Mouse (Mus musculus): ENCODE measurements around the gene Gm17651. TPM values are rescaled to one million over a fixed set of nuclear protein-coding genes. Genes with fewer than 3 reads are reported as not detected.

Gene Gm17651
- polyA plus RNA-seq, 1 experiment, result not detected

- TF ChIP-seq POLR2A (IDR thresholded peaks at IDR 0.05; ENCODE audit: low read depth, low read length), result no peak
- no peak for TF ChIP-seq CTCF (conservative IDR thresholded peaks at IDR 0.05; ENCODE audit: insufficient read depth, insufficient read length, low read depth, low read length)
- Histone ChIP-seq H3K4me3 (ENCODE audit: insufficient read depth, low read depth, low read length) (no peak overlapping the region), H3K27me3 (replicated peaks; ENCODE audit: control insufficient read depth, insufficient read depth, low read length) (no peaks in the 10 kb centered on the region), H3K27ac (ENCODE audit: insufficient read depth, low read depth, low read length) (no peak overlapping the region), H3K36me3 (ENCODE audit: control insufficient read depth, insufficient read depth, low read length) (no peaks in the 10 kb centered on the region), H3K4me1 (ENCODE audit: control insufficient read depth, insufficient read depth, low read length) (no peaks in the 10 kb centered on the region; the same call in 1 of the 2 replicates)
- 95% methylated on average over 5 of the region's 5 CpGs for WGBS
- no peak for DNase-seq
Observed at GRCm38 (mm10) chr3:97653781-97654180, 20.7 kb downstream of the Gm17651 start.

- Histone ChIP-seq H3K36me3 (ENCODE audit: control insufficient read depth, insufficient read depth, low read length) (no peaks in the 10 kb centered on the region), H3K27ac (ENCODE audit: insufficient read depth, low read depth, low read length) (no peak overlapping the region), H3K27me3 (replicated peaks; ENCODE audit: control insufficient read depth, insufficient read depth, low read length) (no peaks in the 10 kb centered on the region), H3K4me1 (ENCODE audit: control insufficient read depth, insufficient read depth, low read length) (no peaks in the 10 kb centered on the region), H3K4me3 (ENCODE audit: insufficient read depth, low read depth, low read length) (no peak overlapping the region)
- no peak for TF ChIP-seq CTCF (conservative IDR thresholded peaks at IDR 0.05; ENCODE audit: insufficient read depth, insufficient read length, low read depth, low read length)
- TF ChIP-seq POLR2A (IDR thresholded peaks at IDR 0.05; ENCODE audit: low read depth, low read length), result no peak
- DNase-seq, result no peak
- 88% methylated on average over 10 of the region's 10 CpGs for WGBS
Observed at GRCm38 (mm10) chr3:97651604-97652003, 22.9 kb downstream of the Gm17651 start.

- Histone ChIP-seq H3K4me1 (ENCODE audit: control insufficient read depth, insufficient read depth, low read length) (no peaks in the 10 kb centered on the region), H3K27me3 (replicated peaks; ENCODE audit: control insufficient read depth, insufficient read depth, low read length) (no peaks in the 10 kb centered on the region), H3K27ac (ENCODE audit: insufficient read depth, low read depth, low read length) (no peak overlapping the region), H3K4me3 (ENCODE audit: insufficient read depth, low read depth, low read length) (no peak overlapping the region), H3K36me3 (ENCODE audit: control insufficient read depth, insufficient read depth, low read length) (no peaks in the 10 kb centered on the region)
- 63% methylated on average over 6 of the region's 6 CpGs for WGBS
- DNase-seq, result no peak
- TF ChIP-seq CTCF (conservative IDR thresholded peaks at IDR 0.05; ENCODE audit: insufficient read depth, insufficient read length, low read depth, low read length) (no peak), POLR2A (IDR thresholded peaks at IDR 0.05; ENCODE audit: low read depth, low read length) (no peak)
Observed at GRCm38 (mm10) chr3:97649469-97649868, 25.0 kb downstream of the Gm17651 start.

- TF ChIP-seq CTCF (conservative IDR thresholded peaks at IDR 0.05; ENCODE audit: insufficient read depth, insufficient read length, low read depth, low read length) (no peak), POLR2A (IDR thresholded peaks at IDR 0.05; ENCODE audit: low read depth, low read length) (no peak)
- no peak overlapping the region for H3K4me3 ChIP-seq (ENCODE audit: insufficient read depth, low read depth, low read length)
- no peak overlapping the region for H3K27ac ChIP-seq (ENCODE audit: insufficient read depth, low read depth, low read length)
- DNase-seq, result no peak
- H3K27me3 ChIP-seq (replicated peaks; ENCODE audit: control insufficient read depth, insufficient read depth, low read length), result no peaks in the 10 kb centered on the region
- 18% methylated on average over 3 of the region's 3 CpGs for WGBS
- no peaks in the 10 kb centered on the region for H3K4me1 ChIP-seq (ENCODE audit: control insufficient read depth, insufficient read depth, low read length)
- H3K36me3 ChIP-seq (ENCODE audit: control insufficient read depth, insufficient read depth, low read length), result no peaks in the 10 kb centered on the region
Observed at GRCm38 (mm10) chr3:97649022-97649421, 25.5 kb downstream of the Gm17651 start.

- no peaks in the 10 kb centered on the region for H3K36me3 ChIP-seq (ENCODE audit: control insufficient read depth, insufficient read depth, low read length)
- TF ChIP-seq CTCF (conservative IDR thresholded peaks at IDR 0.05; ENCODE audit: insufficient read depth, insufficient read length, low read depth, low read length), result no peak
- no peak for TF ChIP-seq POLR2A (IDR thresholded peaks at IDR 0.05; ENCODE audit: low read depth, low read length)
- no peak overlapping the region for H3K4me3 ChIP-seq (ENCODE audit: insufficient read depth, low read depth, low read length)
- H3K4me1 ChIP-seq (ENCODE audit: control insufficient read depth, insufficient read depth, low read length), result no peaks in the 10 kb centered on the region
- no peaks in the 10 kb centered on the region for H3K27me3 ChIP-seq (replicated peaks; ENCODE audit: control insufficient read depth, insufficient read depth, low read length)
- no peak for DNase-seq
- H3K27ac ChIP-seq (ENCODE audit: insufficient read depth, low read depth, low read length), result no peak overlapping the region
- WGBS, result 34% methylated on average over 1 of the region's 1 CpGs
Observed at GRCm38 (mm10) chr3:97648518-97648917, 26.0 kb downstream of the Gm17651 start.

- no peak overlapping the region for H3K27ac ChIP-seq (ENCODE audit: insufficient read depth, low read depth, low read length)
- DNase-seq, result no peak
- H3K36me3 ChIP-seq (ENCODE audit: control insufficient read depth, insufficient read depth, low read length), result peaks cover 1% of the 10 kb centered on the region; the same call in 1 of the 2 replicates
- H3K4me3 ChIP-seq (ENCODE audit: insufficient read depth, low read depth, low read length), result no peak overlapping the region
- no peaks in the 10 kb centered on the region for H3K27me3 ChIP-seq (replicated peaks; ENCODE audit: control insufficient read depth, insufficient read depth, low read length)
- WGBS, result 82% methylated on average over 9 of the region's 9 CpGs
- peaks cover 6% of the 10 kb centered on the region for H3K4me1 ChIP-seq (ENCODE audit: control insufficient read depth, insufficient read depth, low read length)
- no peak for TF ChIP-seq CTCF (conservative IDR thresholded peaks at IDR 0.05; ENCODE audit: insufficient read depth, insufficient read length, low read depth, low read length)
- TF ChIP-seq POLR2A (IDR thresholded peaks at IDR 0.05; ENCODE audit: low read depth, low read length), result no peak
Observed at GRCm38 (mm10) chr3:97642001-97642400, 32.5 kb downstream of the Gm17651 start.

GRCm38 (mm10) chr3:97641396-97641795 lies 33.1 kb downstream of the Gm17651 start:
- peaks cover 1% of the 10 kb centered on the region; the same call in 1 of the 2 replicates for H3K36me3 ChIP-seq (ENCODE audit: control insufficient read depth, insufficient read depth, low read length)

More at GRCm38 (mm10) chr3:97641396-97641795, 33.1 kb downstream of the Gm17651 start:
- DNase-seq, result no peak
- Histone ChIP-seq H3K27me3 (replicated peaks; ENCODE audit: control insufficient read depth, insufficient read depth, low read length) (no peaks in the 10 kb centered on the region), H3K4me1 (ENCODE audit: control insufficient read depth, insufficient read depth, low read length) (peaks cover 6% of the 10 kb centered on the region), H3K4me3 (ENCODE audit: insufficient read depth, low read depth, low read length) (no peak overlapping the region), H3K27ac (ENCODE audit: insufficient read depth, low read depth, low read length) (no peak overlapping the region)
- WGBS, result 96% methylated on average over 4 of the region's 4 CpGs
- TF ChIP-seq POLR2A (IDR thresholded peaks at IDR 0.05; ENCODE audit: low read depth, low read length), result no peak
- no peak for TF ChIP-seq CTCF (conservative IDR thresholded peaks at IDR 0.05; ENCODE audit: insufficient read depth, insufficient read length, low read depth, low read length)

Data from kidney, adult 2 months (tissue).